Mouse (Mus musculus): ENCODE measurements around the gene Klk7. TPM values are rescaled to one million over a fixed set of nuclear protein-coding genes. Genes with fewer than 3 reads are reported as not detected.

The Klk7 gene
- total and polyA plus RNA-seq, 3 experiments, result 0.05 TPM; not detected in 2

GRCm38 (mm10) chr7:43815211-43815610, 4.1 kb downstream of the Klk7 start:
- no peak for ATAC-seq (ENCODE audit: extremely low read depth, insufficient number of reproducible peaks, low FRiP score, poor library complexity, severe bottlenecking)
- no peaks in the 10 kb centered on the region for H3K4me1 ChIP-seq (ENCODE audit: insufficient read depth, low read depth, low read length)
- DNase-seq (ENCODE audit: low spot score), result no peak
- H3K36me3 ChIP-seq (replicated peaks), result no peaks in the 10 kb centered on the region
- no peaks in the 10 kb centered on the region for H3K27me3 ChIP-seq (ENCODE audit: insufficient read depth, low read length)
- TF ChIP-seq GATA1 (IDR thresholded peaks at IDR 0.05; ENCODE audit: borderline replicate concordance, low read length) (no peak), TAL1 (conservative IDR thresholded peaks at IDR 0.05; ENCODE audit: low read depth, low read length) (no peak), POLR2AphosphoS5 (IDR thresholded peaks at IDR 0.05; ENCODE audit: insufficient replicate concordance, low read depth, low read length) (no peak), CTCF (IDR thresholded peaks at IDR 0.05; ENCODE audit: low read depth, low read length) (no peak), GATA2 (IDR thresholded peaks at IDR 0.05; ENCODE audit: borderline replicate concordance, low read depth, low read length) (no peak)
- H3K4me3 ChIP-seq (ENCODE audit: low read depth, low read length), result no peak overlapping the region
- H3K9me3 ChIP-seq (replicated peaks), result 0 out of 2 replicates have a peak, but pooled peaks cover 3% of the 10 kb centered on the region

GRCm38 (mm10) chr7:43816746-43817145, 5.7 kb downstream of the Klk7 start:
- no peak for ATAC-seq (ENCODE audit: extremely low read depth, insufficient number of reproducible peaks, low FRiP score, poor library complexity, severe bottlenecking)
- H3K36me3 ChIP-seq (replicated peaks), result no peaks in the 10 kb centered on the region
- no peak overlapping the region for H3K4me3 ChIP-seq (ENCODE audit: low read depth, low read length)
- no peak for DNase-seq (ENCODE audit: low spot score)
- H3K27me3 ChIP-seq (ENCODE audit: insufficient read depth, low read length), result no peaks in the 10 kb centered on the region
- H3K9me3 ChIP-seq (replicated peaks), result 0 out of 2 replicates have a peak, but pooled peaks cover 3% of the 10 kb centered on the region
- TF ChIP-seq CTCF (IDR thresholded peaks at IDR 0.05; ENCODE audit: low read depth, low read length) (no peak), GATA1 (IDR thresholded peaks at IDR 0.05; ENCODE audit: borderline replicate concordance, low read length) (no peak), GATA2 (IDR thresholded peaks at IDR 0.05; ENCODE audit: borderline replicate concordance, low read depth, low read length) (no peak), TAL1 (conservative IDR thresholded peaks at IDR 0.05; ENCODE audit: low read depth, low read length) (no peak), POLR2AphosphoS5 (IDR thresholded peaks at IDR 0.05; ENCODE audit: insufficient replicate concordance, low read depth, low read length) (no peak)
- H3K4me1 ChIP-seq (ENCODE audit: insufficient read depth, low read depth, low read length), result no peaks in the 10 kb centered on the region

- no peaks in the 10 kb centered on the region for H3K4me1 ChIP-seq (ENCODE audit: insufficient read depth, low read depth, low read length)
- no peaks in the 10 kb centered on the region for H3K36me3 ChIP-seq (replicated peaks)
- H3K9me3 ChIP-seq (replicated peaks), result no peaks in the 10 kb centered on the region
- H3K27me3 ChIP-seq (ENCODE audit: insufficient read depth, low read length), result no peaks in the 10 kb centered on the region
- TF ChIP-seq GATA1 (IDR thresholded peaks at IDR 0.05; ENCODE audit: borderline replicate concordance, low read length) (no peak), POLR2AphosphoS5 (IDR thresholded peaks at IDR 0.05; ENCODE audit: insufficient replicate concordance, low read depth, low read length) (no peak), GATA2 (IDR thresholded peaks at IDR 0.05; ENCODE audit: borderline replicate concordance, low read depth, low read length) (no peak), CTCF (IDR thresholded peaks at IDR 0.05; ENCODE audit: low read depth, low read length) (no peak), TAL1 (conservative IDR thresholded peaks at IDR 0.05; ENCODE audit: low read depth, low read length) (no peak)
- no peak for DNase-seq (ENCODE audit: low spot score)
- H3K4me3 ChIP-seq (ENCODE audit: low read depth, low read length), result no peak overlapping the region
- no peak for ATAC-seq (ENCODE audit: extremely low read depth, insufficient number of reproducible peaks, low FRiP score, poor library complexity, severe bottlenecking)
These were observed 10.5 kb downstream of the Klk7 start for GRCm38 (mm10) chr7:43821581-43821980.

- Histone ChIP-seq H3K36me3 (replicated peaks) (no peaks in the 10 kb centered on the region), H3K9me3 (replicated peaks) (no peaks in the 10 kb centered on the region), H3K27me3 (ENCODE audit: insufficient read depth, low read length) (no peaks in the 10 kb centered on the region), H3K4me1 (ENCODE audit: insufficient read depth, low read depth, low read length) (no peaks in the 10 kb centered on the region), H3K4me3 (ENCODE audit: low read depth, low read length) (no peak within 1 kb of the TSS)
- DNase-seq (ENCODE audit: low spot score) (no peak), ATAC-seq (ENCODE audit: extremely low read depth, insufficient number of reproducible peaks, low FRiP score, poor library complexity, severe bottlenecking) (no peak)
- no peak for TF ChIP-seq GATA1 (IDR thresholded peaks at IDR 0.05; ENCODE audit: borderline replicate concordance, low read length)
- no peak for TF ChIP-seq GATA2 (IDR thresholded peaks at IDR 0.05; ENCODE audit: borderline replicate concordance, low read depth, low read length)
- TF ChIP-seq CTCF (IDR thresholded peaks at IDR 0.05; ENCODE audit: low read depth, low read length), result no peak
- no peak for TF ChIP-seq POLR2AphosphoS5 (IDR thresholded peaks at IDR 0.05; ENCODE audit: insufficient replicate concordance, low read depth, low read length)
- no peak for TF ChIP-seq TAL1 (conservative IDR thresholded peaks at IDR 0.05; ENCODE audit: low read depth, low read length)
These were observed 13.1 kb downstream of the Klk7 start, which contains the start of gene Klk6 for GRCm38 (mm10) chr7:43824199-43824598. TSS of gene Klk6 (plus strand) at chr7:43824499.

GRCm38 (mm10) chr7:43826056-43826455, 15.0 kb downstream of the Klk7 start:
- TF ChIP-seq POLR2AphosphoS5 (IDR thresholded peaks at IDR 0.05; ENCODE audit: insufficient replicate concordance, low read depth, low read length) (no peak), GATA2 (IDR thresholded peaks at IDR 0.05; ENCODE audit: borderline replicate concordance, low read depth, low read length) (no peak), TAL1 (conservative IDR thresholded peaks at IDR 0.05; ENCODE audit: low read depth, low read length) (no peak), GATA1 (IDR thresholded peaks at IDR 0.05; ENCODE audit: borderline replicate concordance, low read length) (no peak), CTCF (IDR thresholded peaks at IDR 0.05; ENCODE audit: low read depth, low read length) (no peak)
- no peaks in the 10 kb centered on the region for H3K9me3 ChIP-seq (replicated peaks)
- H3K27me3 ChIP-seq (ENCODE audit: insufficient read depth, low read length), result no peaks in the 10 kb centered on the region
- H3K4me3 ChIP-seq (ENCODE audit: low read depth, low read length), result no peak overlapping the region
- DNase-seq (ENCODE audit: low spot score), result no peak
- no peaks in the 10 kb centered on the region for H3K4me1 ChIP-seq (ENCODE audit: insufficient read depth, low read depth, low read length)
- no peak for ATAC-seq (ENCODE audit: extremely low read depth, insufficient number of reproducible peaks, low FRiP score, poor library complexity, severe bottlenecking)
- no peaks in the 10 kb centered on the region for H3K36me3 ChIP-seq (replicated peaks)

- TF ChIP-seq TAL1 (conservative IDR thresholded peaks at IDR 0.05; ENCODE audit: low read depth, low read length) (no peak), GATA1 (IDR thresholded peaks at IDR 0.05; ENCODE audit: borderline replicate concordance, low read length) (no peak), CTCF (IDR thresholded peaks at IDR 0.05; ENCODE audit: low read depth, low read length) (no peak), POLR2AphosphoS5 (IDR thresholded peaks at IDR 0.05; ENCODE audit: insufficient replicate concordance, low read depth, low read length) (no peak), GATA2 (IDR thresholded peaks at IDR 0.05; ENCODE audit: borderline replicate concordance, low read depth, low read length) (no peak)
- H3K4me3 ChIP-seq (ENCODE audit: low read depth, low read length), result no peak overlapping the region
These were observed 16.6 kb downstream of the Klk7 start for GRCm38 (mm10) chr7:43827706-43828105.

More at GRCm38 (mm10) chr7:43827706-43828105, 16.6 kb downstream of the Klk7 start:
- H3K27me3 ChIP-seq (ENCODE audit: insufficient read depth, low read length), result no peaks in the 10 kb centered on the region
- H3K36me3 ChIP-seq (replicated peaks), result no peaks in the 10 kb centered on the region
- no peaks in the 10 kb centered on the region for H3K4me1 ChIP-seq (ENCODE audit: insufficient read depth, low read depth, low read length)
- ATAC-seq (ENCODE audit: extremely low read depth, insufficient number of reproducible peaks, low FRiP score, poor library complexity, severe bottlenecking) (no peak), DNase-seq (ENCODE audit: low spot score) (no peak)
- no peaks in the 10 kb centered on the region for H3K9me3 ChIP-seq (replicated peaks)
